In genomic region chr15:84627308-84627707, GRCm38 (mm10) we compare ENCODE assay signal across 16 mouse cellular contexts. TPM values are rescaled to one million over a fixed set of nuclear protein-coding genes. Genes with fewer than 3 reads are reported as not detected.
DNase-seq lines count a peak whose midpoint lies in the region; ATAC-seq and TF ChIP-seq lines count a peak whose summit lies in the region.
"Had no signal": no experiment of that assay in that cellular context is flagged by ENCODE, and none has a peak within 500 bp of the region (broad histone marks: within the 10 kb centered on the region; RNA-seq: fewer than 3 reads in every experiment).

No protein-coding gene starts in this region.

- H3K4me3 ChIP-seq in forebrain, embryonic 14.5 days (ENCODE audit: low read depth, low read length), result no peak overlapping the region
- H3K4me3 ChIP-seq in forebrain, embryonic 15.5 days, result no peak overlapping the region
- peak overlapping the region; percentile 40 for H3K4me3 ChIP-seq in testis, adult 2 months (ENCODE audit: control insufficient read depth, low read depth, low read length)
- H3K4me3 ChIP-seq: intestine, embryonic 15.5 days; limb, embryonic 15.5 days had no signal

- no peaks in the 10 kb centered on the region for H3K27me3 ChIP-seq in forebrain, embryonic 14.5 days (replicated peaks; ENCODE audit: control insufficient read depth, insufficient read depth, low read length)
- no peaks in the 10 kb centered on the region for H3K27me3 ChIP-seq in forebrain, embryonic 15.5 days
- H3K27me3 ChIP-seq in testis, adult 2 months (ENCODE audit: control insufficient read depth, insufficient read depth, low read length), result no peaks in the 10 kb centered on the region
- H3K27me3 ChIP-seq: intestine, embryonic 15.5 days; limb, embryonic 15.5 days had no signal

- H3K27ac ChIP-seq in forebrain, embryonic 14.5 days (ENCODE audit: low read depth, low read length), result no peak overlapping the region
- no peak overlapping the region for H3K27ac ChIP-seq in forebrain, embryonic 15.5 days (replicated peaks)
- no peak overlapping the region for H3K27ac ChIP-seq in testis, adult 2 months (ENCODE audit: control insufficient read depth, insufficient read depth, low read depth, low read length)
- H3K27ac ChIP-seq: intestine, embryonic 15.5 days; limb, embryonic 15.5 days had no signal

- no peak for TF ChIP-seq CTCF in testis, adult 2 months (IDR thresholded peaks at IDR 0.05; ENCODE audit: control insufficient read depth, insufficient read depth, insufficient replicate concordance, low read depth, low read length)

- no peaks in the 10 kb centered on the region for H3K36me3 ChIP-seq in forebrain, embryonic 14.5 days (ENCODE audit: control insufficient read depth, insufficient read depth, low read length)
- no peaks in the 10 kb centered on the region for H3K36me3 ChIP-seq in forebrain, embryonic 15.5 days
- H3K36me3 ChIP-seq in testis, adult 2 months (ENCODE audit: control insufficient read depth, insufficient read depth, low read length), result no peaks in the 10 kb centered on the region
- H3K36me3 ChIP-seq: intestine, embryonic 15.5 days; limb, embryonic 15.5 days had no signal

- H3K4me1 ChIP-seq in forebrain, embryonic 14.5 days (ENCODE audit: control insufficient read depth, insufficient read depth, low read length), result peaks cover 23% of the 10 kb centered on the region
- H3K4me1 ChIP-seq in forebrain, embryonic 15.5 days, result peaks cover 25% of the 10 kb centered on the region
- H3K4me1 ChIP-seq in testis, adult 2 months (ENCODE audit: control insufficient read depth, insufficient read depth, low read length), result peaks cover 6% of the 10 kb centered on the region

- 45% methylated on average over 5 of the region's 5 CpGs for WGBS in forebrain, embryonic 14.5 days
- WGBS in forebrain, embryonic 15.5 days, result 44% methylated on average over 5 of the region's 5 CpGs

- no peak for ATAC-seq in forebrain, embryonic 14.5 days
- ATAC-seq in forebrain, embryonic 15.5 days (replicated peaks), result no peak
- ATAC-seq: intestine, embryonic 15.5 days had no signal

- H3K9ac ChIP-seq in forebrain, embryonic 14.5 days (ENCODE audit: low read length), result no peak overlapping the region
- H3K9ac ChIP-seq in forebrain, embryonic 15.5 days (replicated peaks), result no peak overlapping the region
- H3K9ac ChIP-seq: intestine, embryonic 15.5 days; limb, embryonic 15.5 days had no signal

- no peak overlapping the region for H3K4me2 ChIP-seq in forebrain, embryonic 14.5 days (ENCODE audit: low read length)
- no peak overlapping the region for H3K4me2 ChIP-seq in forebrain, embryonic 15.5 days (replicated peaks)
- H3K4me2 ChIP-seq: intestine, embryonic 15.5 days; limb, embryonic 15.5 days had no signal

- no peaks in the 10 kb centered on the region for H3K9me3 ChIP-seq in forebrain, embryonic 14.5 days (replicated peaks; ENCODE audit: control insufficient read depth, low read length)
- H3K9me3 ChIP-seq in forebrain, embryonic 15.5 days, result no peaks in the 10 kb centered on the region
- H3K9me3 ChIP-seq: intestine, embryonic 15.5 days; limb, embryonic 15.5 days had no signal

- intact Hi-C loops in left cerebral cortex, postnatal 36 days (cut with DNase I), result no loop called here

- TF ChIP-seq POLR2A in testis, adult 2 months (IDR thresholded peaks at IDR 0.05; ENCODE audit: control insufficient read depth, low read depth, low read length), result no peak

- DNase-seq in forebrain, embryonic 14.5 days (ENCODE audit: low spot score), result peak; percentile 76
- DNase-seq in testis, postnatal 10 days (ENCODE audit: low spot score), result no peak
- DNase-seq in left cerebral cortex, postnatal 36 days (ENCODE audit: low spot score in 2 of 2), result peak; percentile 28 to 32
- peak; percentile 68 for DNase-seq in telencephalon, adult 2 months (ENCODE audit: low read depth, low spot score)
- no peak for DNase-seq in heart, adult 9 months (ENCODE audit: low spot score in 2 of 2)
- no peak for DNase-seq in lung, adult 18-20 months
- DNase-seq: B cell, adult 2 months; embryo, embryonic 11 days; gastrocnemius, postnatal 25 days; kidney, postnatal 36 days; lung, postnatal 10 days had no signal

RNA-seq across cellular contexts. Expression of gene Prr5, which starts 42.1 kb away (rescaled TPM):
- 9.0 and 10.5 TPM in 2 replicates for polyA plus RNA-seq in forebrain, embryonic 14.5 days (2014; fragmentation: Nextera tagmentation; extraction: Ambion mirVana)
- polyA plus RNA-seq in forebrain, embryonic 15.5 days (2015; fragmentation: Nextera tagmentation; extraction: Ambion mirVana), result 11.5 and 11.8 TPM in 2 replicates
- 13.0 and 13.4 TPM in 2 replicates for polyA plus RNA-seq in testis, adult 2 months (2012; rRNA removed)
- 10 to 100 TPM; 11.8 to 12.0 TPM for total RNA-seq in left cerebral cortex, postnatal 36 days (2021)
- total RNA-seq: MEL had no signal

Comparison
In these comparisons a context has a peak if more than half of its experiments do, and no peak if none do; other contexts are left out.
1. DNase-seq: peak in forebrain, embryonic 14.5 days (single experiment), left cerebral cortex, postnatal 36 days (2 of 2) and telencephalon, adult 2 months (single experiment); none in testis, postnatal 10 days (single experiment), heart, adult 9 months (0 of 2) and lung, adult 18-20 months (0 of 2).